Mouse (Mus musculus) embryonic fibroblast, embryonic 13.5 days (primary cell): ENCODE measurements at regions not wholly inside any gene's neighbourhood (a gene's known extent, or its start where the extent isn't known, plus 50 kb on each side); places are given as distances from the start of the nearest gene placed in this dataset.

Experiments
- H3K27ac ChIP-seq: 2 replicates; pipeline ENCODE4 v1.5.1; 2012; ENCODE audit warnings: low read length, control low read depth, inconsistent platforms; ENCODE audit not compliant: insufficient read depth
- H3K4me1 ChIP-seq: 2 replicates; pipeline ENCODE4 v1.6.1; 2011; ENCODE audit warnings: low read length; ENCODE audit not compliant: control insufficient read depth, insufficient read depth
- H3K4me3 ChIP-seq: 2 replicates; pipeline ENCODE4 v1.5.1; 2011; ENCODE audit warnings: mild to moderate bottlenecking, control low read depth, low read length; ENCODE audit not compliant: insufficient read depth
- CTCF ChIP-seq: IDR thresholded peaks from 2 replicates; pipeline ENCODE4 v1.5.1; 2011; ENCODE audit warnings: mild to moderate bottlenecking, control low read depth, low read length, moderate library complexity, borderline replicate concordance; ENCODE audit not compliant: insufficient read depth
- POLR2A ChIP-seq: IDR thresholded peaks from 2 replicates; pipeline ENCODE4 v1.6.1; 2011; ENCODE audit warnings: low read depth, mild to moderate bottlenecking, control low read depth, low read length, moderate library complexity

DNA sequence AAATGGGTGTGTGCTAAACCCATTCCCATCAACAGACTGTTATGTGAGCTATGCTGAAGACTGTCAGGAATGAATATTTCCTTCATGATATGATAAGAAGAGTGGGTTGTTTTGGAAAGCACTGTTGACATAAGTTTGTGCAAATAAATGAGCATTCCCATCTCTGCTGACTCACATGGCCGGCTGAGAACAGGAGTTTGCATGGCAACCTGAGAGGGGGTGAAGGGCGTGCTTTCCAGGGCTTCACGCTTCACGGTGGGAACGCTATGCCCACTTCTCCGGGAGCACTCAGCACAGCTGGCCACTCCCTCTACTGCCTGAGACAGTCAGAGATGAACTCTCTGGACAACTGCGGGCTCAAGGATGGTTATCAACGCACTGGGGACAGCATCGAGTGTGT, 348.9 kb upstream of the Slc24a5 start:
- no peak for TF ChIP-seq POLR2A
- no peak for TF ChIP-seq CTCF
- Histone ChIP-seq H3K4me3 (no peak overlapping the region), H3K27ac (no peak overlapping the region), H3K4me1 (no peaks in the 10 kb centered on the region)

DNA sequence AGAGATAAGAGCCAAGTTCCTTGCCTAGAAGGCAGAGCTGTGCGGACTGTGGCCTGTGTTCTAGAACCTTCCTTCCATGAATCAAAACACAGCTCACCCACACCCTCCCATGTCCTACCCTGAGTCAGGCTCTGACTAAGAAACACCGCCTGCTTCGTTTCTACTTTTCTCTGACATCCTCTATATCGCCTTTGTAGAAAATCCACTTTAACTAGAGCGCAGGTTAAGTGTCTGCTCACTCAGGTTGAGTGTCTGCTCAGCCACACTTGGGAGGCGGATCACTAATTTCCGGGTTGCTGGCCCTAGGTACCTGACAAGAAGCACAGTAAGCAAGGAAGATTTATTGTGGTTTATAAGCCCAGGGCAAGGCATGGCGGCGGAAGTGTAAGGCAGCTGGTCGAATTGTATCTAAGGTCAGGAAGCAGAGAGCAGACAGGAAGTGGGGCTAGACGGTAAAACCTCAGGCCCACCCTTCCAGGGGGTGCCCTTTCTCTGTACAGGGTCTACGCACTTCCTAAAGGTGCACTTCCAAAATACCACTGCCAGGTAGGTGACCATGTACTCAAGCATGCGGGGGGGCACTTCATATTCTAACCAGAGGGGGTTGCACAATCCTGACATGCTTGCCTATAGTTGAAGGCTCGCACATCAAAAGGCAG, 348.0 kb upstream of the Slc24a5 start:
- TF ChIP-seq POLR2A (no peak), CTCF (no peak)
- Histone ChIP-seq H3K27ac (no peak overlapping the region), H3K4me1 (no peaks in the 10 kb centered on the region), H3K4me3 (no peak overlapping the region)

DNA sequence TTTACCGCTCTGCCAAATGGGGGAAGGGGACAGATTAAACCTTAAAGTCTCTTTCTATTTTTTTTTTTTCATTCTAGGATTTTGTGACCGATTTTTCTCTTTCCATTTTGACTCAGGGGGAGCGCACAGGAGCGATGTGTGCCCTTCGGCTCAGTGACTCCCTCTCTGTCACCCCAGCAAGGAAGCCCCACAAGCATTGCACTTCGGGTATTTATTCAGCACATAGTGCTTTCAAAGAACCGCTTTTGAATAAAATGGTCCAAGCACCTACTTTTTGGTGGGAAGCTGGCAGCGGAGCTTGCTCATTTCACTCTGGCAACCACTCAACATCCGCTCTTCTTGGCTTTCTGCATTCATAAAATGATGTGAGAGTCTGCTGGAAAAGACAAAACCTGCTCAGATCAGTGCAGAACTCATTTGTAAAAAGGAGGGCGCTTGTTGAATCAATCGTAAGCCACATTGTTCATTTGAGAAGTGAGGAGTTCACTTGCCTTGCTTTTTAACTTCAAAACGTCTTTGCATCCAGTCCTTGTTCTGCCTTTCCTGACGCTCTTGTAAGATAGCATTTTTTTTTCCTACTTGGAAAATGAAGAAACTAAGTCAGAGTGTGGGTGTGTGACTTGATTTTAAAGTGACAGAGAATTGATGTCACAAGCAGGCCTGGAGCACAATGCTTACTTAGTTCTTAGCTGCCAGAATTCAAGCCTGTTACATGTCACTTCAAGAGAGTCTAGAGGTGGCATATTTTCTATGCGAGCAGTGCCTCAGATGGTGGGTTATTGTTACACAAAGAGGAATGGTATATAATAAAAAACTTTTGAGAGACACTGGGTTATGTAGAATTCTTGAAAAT, 347.1 kb upstream of the Slc24a5 start:
- Histone ChIP-seq H3K4me3 (no peak overlapping the region), H3K4me1 (no peaks in the 10 kb centered on the region), H3K27ac (no peak overlapping the region)
- TF ChIP-seq CTCF (no peak), POLR2A (no peak)

DNA sequence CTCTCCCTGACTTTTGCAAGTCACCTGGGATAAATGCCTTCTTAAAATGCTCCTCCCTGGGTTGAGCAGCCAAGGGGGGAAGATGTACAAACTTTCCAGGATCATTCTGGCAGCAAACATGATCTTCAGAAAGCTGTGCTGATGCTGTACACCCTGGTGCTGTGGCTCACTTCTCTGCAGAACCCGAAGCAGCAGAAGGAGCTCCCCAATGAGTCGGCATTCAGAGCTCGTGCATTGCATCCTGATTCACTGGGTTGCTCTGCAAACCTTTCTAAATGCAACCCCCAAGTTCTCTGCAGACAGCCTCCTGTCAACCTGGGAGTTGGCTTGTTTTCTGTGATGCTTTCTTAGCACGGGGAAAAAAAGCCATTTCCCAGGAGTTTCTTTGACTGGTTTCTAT, 343.8 kb upstream of the Slc24a5 start:
- Histone ChIP-seq H3K4me3 (no peak overlapping the region), H3K27ac (no peak overlapping the region), H3K4me1 (no peaks in the 10 kb centered on the region)
- no peak for TF ChIP-seq CTCF
- TF ChIP-seq POLR2A, result no peak

DNA sequence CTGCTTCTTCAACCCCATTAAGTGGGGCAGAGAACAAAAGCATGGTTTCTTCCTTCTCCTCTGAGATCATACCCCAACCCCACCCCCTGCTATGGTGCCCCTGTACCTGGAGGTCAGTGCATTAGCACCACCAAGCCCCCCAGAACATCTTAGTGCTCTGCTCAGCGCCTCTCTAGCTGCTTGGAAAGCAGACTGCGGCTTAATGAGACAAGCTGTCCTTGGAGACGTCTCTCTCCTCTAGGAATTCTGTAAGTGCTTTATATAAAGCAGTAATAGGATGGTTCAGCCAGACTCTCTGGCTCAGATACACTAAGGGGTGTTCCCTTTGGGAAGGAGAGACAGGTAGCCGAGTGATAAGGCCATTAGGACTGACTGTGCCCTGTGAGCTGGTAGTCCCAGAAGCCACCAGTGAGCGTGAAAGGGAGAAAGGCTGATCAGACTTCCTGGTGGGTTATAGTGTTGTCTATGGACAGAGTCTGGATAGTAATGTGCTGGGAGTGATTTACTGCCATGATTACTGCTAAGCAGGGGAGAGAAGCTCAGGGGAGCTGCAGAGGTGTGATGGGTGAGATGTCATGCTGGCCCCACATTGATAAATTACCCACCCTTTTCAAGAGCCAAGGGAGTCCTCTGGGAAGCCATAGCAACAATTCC, 343.0 kb upstream of the Slc24a5 start:
- Histone ChIP-seq H3K4me1 (no peaks in the 10 kb centered on the region), H3K27ac (no peak overlapping the region), H3K4me3 (no peak overlapping the region)
- TF ChIP-seq POLR2A (no peak), CTCF (no peak)

DNA sequence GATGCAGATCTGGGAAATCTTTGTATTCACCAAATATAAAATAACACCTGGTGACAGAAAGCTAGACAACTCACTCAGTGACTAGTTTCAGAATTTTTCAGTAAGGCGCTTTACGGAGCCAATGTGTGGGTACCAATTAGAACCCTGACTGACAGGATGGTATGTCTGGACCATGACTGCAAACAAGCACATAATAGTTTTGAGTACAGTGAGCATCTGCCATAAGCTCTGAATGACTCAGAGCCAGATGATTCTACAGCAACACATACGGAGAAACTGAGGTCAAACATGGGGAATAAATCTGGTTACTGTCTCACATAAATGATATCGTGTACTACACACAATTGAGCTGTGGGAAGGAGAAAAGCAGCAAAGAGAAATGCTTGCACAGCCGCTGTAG, 339.9 kb upstream of the Slc24a5 start:
- Histone ChIP-seq H3K4me1 (no peaks in the 10 kb centered on the region), H3K4me3 (no peak overlapping the region), H3K27ac (no peak overlapping the region)
- TF ChIP-seq POLR2A, result no peak
- no peak for TF ChIP-seq CTCF

DNA sequence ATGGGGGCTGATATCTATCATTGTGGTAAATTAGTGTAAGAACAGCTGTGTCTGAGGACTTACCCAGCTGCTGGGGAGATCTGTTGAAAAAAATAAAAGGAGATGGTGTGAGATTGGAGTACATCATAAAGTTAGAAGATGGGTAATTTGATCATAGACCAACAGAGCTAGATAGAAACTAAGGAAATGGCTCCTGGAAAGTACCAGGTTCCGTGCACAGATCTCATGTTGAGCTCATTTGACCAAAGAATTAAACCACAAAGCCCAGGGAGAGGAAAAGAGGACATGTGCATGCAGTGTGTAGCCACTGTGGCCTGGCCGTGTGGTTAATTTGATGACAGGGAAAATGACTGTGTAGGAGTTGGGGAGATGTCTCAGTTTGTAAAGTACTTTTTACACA, 335.3 kb upstream of the Slc24a5 start:
- Histone ChIP-seq H3K27ac (no peak overlapping the region), H3K4me1 (no peaks in the 10 kb centered on the region), H3K4me3 (no peak overlapping the region)
- TF ChIP-seq CTCF (no peak), POLR2A (no peak)

DNA sequence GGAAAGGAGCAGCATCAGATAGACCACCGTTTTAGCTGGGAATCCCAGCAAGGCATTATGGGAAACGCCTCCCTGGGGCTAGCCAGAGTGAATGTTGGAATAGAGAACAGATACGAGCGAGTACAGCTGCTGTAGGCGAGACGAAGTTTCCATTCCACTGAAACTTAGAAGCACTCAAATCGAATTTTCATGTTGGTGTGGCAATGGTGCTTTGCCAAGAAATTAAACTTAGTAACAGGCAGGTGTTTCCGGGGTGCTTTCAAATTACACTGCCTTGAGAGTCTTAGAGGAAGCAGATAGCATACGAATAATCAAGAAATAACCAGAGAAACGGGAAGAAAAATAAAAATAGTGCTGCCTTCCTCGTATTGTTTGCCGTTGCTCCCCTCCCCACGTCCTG, 327.1 kb upstream of the Slc24a5 start:
- H3K27ac ChIP-seq, result no peak overlapping the region

DNA sequence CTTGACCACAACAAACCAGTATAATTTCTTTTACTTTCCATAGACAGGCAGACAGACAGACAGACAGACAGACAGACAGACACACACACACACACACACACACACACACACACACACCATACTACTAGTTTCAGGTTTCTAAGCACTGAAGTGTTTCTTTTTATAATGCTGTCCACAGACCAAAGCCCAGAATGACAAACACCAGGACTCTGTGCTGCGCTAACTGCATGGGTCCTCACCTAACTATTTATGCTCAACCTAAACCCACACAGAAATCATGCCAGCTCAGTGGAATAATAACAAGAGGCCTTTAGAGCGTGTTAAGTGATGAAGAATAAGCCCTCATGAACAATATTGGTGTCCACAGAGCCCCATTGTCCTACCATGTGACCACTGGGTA, 325.0 kb upstream of the Slc24a5 start:
- TF ChIP-seq POLR2A (no peak), CTCF (no peak)
- no peak overlapping the region for H3K4me3 ChIP-seq
- no peak overlapping the region for H3K27ac ChIP-seq

More for the DNA sequence above, 327.1 kb upstream of the Slc24a5 start:
- no peak for TF ChIP-seq CTCF
- TF ChIP-seq POLR2A, result no peak
- no peak overlapping the region for H3K4me3 ChIP-seq
- H3K4me1 ChIP-seq, result no peaks in the 10 kb centered on the region

DNA sequence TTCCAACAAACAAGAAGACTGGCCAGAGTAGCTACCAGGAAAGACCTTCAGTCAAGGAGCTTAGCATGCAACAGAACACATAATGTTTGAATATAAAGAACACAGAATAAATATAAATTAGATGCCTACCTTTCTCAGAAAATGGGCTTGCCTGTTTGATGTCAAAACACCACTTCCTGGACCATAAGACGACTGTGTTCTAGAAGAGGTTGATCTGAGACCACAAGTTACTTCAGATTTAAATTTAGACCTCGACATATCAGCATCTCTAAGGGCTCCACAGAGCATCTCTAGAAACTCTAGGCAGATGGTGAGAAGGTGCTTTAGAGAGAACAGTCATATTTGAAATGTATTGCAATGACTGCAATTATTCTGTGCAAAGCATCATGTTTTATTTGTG, 322.9 kb upstream of the Slc24a5 start:
- H3K4me3 ChIP-seq, result no peak overlapping the region
- H3K27ac ChIP-seq, result no peak overlapping the region
- H3K4me1 ChIP-seq, result no peaks in the 10 kb centered on the region
- TF ChIP-seq POLR2A (no peak), CTCF (no peak)

More for the DNA sequence above, 325.0 kb upstream of the Slc24a5 start:
- H3K4me1 ChIP-seq, result no peaks in the 10 kb centered on the region
